Mouse (Mus musculus) brown adipose tissue, adult 24 weeks (tissue): Measurements from ENCODE around the gene Ctrb1. TPM values are rescaled to one million over a fixed set of nuclear protein-coding genes. Genes with fewer than 3 reads are reported as not detected.

ENCODE experiments used
- H3K27ac ChIP-seq: fragments of 200-500 bp; replicated peaks from 2 replicates; pipeline ENCODE4 v1.5.1; 2012; ENCODE audit warnings: low read depth, mild to moderate bottlenecking, low read length
- H3K4me1 ChIP-seq: fragments of 200-500 bp; 2 replicates; pipeline ENCODE4 v1.6.1; 2012; ENCODE audit warnings: low read length, mixed read lengths; ENCODE audit not compliant: control insufficient read depth, insufficient read depth, insufficient read length
- H3K4me3 ChIP-seq: fragments of 200-500 bp; 2 replicates; pipeline ENCODE4 v1.5.1; 2012; ENCODE audit warnings: low read depth, mild to moderate bottlenecking, low read length, moderate library complexity; ENCODE audit not compliant: insufficient read depth
- polyA plus RNA-seq: library from polyadenylated mRNA; stranded (reverse); fragments of >200 nt; gene quantifications from 2 replicates; pipeline ENCODE4 v1.2.4, GENCODE M21; 2012; ENCODE audit not compliant: missing spikeins, insufficient read depth, insufficient read length

The Ctrb1 gene
- polyA plus RNA-seq, 1 experiment: not detected

GRCm38 (mm10) chr8:111709223-111709622, 18.4 kb upstream of the Ctrb1 start:
- Histone ChIP-seq H3K4me1 (no peaks in the 10 kb centered on the region), H3K4me3 (no peak overlapping the region), H3K27ac (no peak overlapping the region)

- no peaks in the 10 kb centered on the region for H3K4me1 ChIP-seq
- no peak overlapping the region for H3K27ac ChIP-seq
- no peak overlapping the region for H3K4me3 ChIP-seq
Measured at GRCm38 (mm10) chr8:111708265-111708664, 17.5 kb upstream of the Ctrb1 start.

GRCm38 (mm10) chr8:111705699-111706098, 14.9 kb upstream of the Ctrb1 start:
- Histone ChIP-seq H3K4me3 (no peak overlapping the region), H3K27ac (no peak overlapping the region), H3K4me1 (no peaks in the 10 kb centered on the region)

- Histone ChIP-seq H3K27ac (no peak overlapping the region), H3K4me1 (no peaks in the 10 kb centered on the region), H3K4me3 (no peak overlapping the region)
Measured at GRCm38 (mm10) chr8:111705222-111705621, 14.4 kb upstream of the Ctrb1 start.

- no peaks in the 10 kb centered on the region for H3K4me1 ChIP-seq
- no peak overlapping the region for H3K27ac ChIP-seq
- H3K4me3 ChIP-seq: no peak overlapping the region
Measured at GRCm38 (mm10) chr8:111704585-111704984, 13.8 kb upstream of the Ctrb1 start.

DNA sequence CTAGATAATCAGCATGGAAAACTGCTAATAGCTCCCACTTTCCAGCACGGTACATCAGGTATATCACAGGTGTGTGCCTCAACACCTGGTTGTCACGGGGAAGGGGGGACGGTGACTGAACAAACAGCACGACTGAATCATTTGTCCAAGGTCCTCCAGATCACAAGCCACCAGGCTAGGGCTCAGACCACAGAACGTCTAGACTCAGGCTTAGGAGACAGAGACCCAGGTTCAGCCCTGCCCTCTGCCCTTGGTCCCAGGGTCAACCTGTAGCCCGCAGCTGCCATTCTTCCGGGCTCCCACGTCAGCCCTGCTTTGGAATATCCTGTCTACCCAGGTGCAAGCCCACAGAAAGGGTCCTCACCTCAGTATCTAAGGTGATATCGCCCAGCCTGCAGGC, 10.6 kb upstream of the Ctrb1 start:
- Histone ChIP-seq H3K4me3 (no peak overlapping the region), H3K27ac (no peak overlapping the region), H3K4me1 (no peaks in the 10 kb centered on the region)

DNA sequence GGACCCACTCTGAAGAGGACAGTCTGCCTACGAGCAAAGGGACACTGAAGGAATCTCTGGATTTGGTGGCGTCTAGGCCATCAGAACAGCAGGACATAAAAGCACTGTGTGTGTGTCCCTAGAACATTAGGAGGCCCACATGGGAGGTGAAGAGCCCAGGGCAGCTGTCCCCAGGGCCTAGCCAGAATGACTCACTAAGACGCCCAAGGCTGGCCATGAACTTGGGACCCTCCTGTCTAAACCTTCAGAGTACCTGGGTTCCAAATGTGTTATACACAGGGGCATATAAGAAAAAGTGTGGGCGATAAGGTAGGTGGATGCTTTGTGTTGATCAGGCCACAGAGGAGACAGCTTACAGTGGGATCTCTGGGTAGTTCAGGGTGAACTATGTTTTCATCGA, 9.9 kb upstream of the Ctrb1 start:
- no peaks in the 10 kb centered on the region for H3K4me1 ChIP-seq
- no peak overlapping the region for H3K4me3 ChIP-seq
- no peak overlapping the region for H3K27ac ChIP-seq

- Histone ChIP-seq H3K4me1 (no peaks in the 10 kb centered on the region), H3K27ac (no peak overlapping the region), H3K4me3 (no peak overlapping the region)
Measured at GRCm38 (mm10) chr8:111700201-111700600, 9.4 kb upstream of the Ctrb1 start.

- no peak overlapping the region for H3K27ac ChIP-seq
Measured at GRCm38 (mm10) chr8:111699035-111699434, 8.2 kb upstream of the Ctrb1 start.

GRCm38 (mm10) chr8:111697655-111698054, 6.8 kb upstream of the Ctrb1 start:
- no peak overlapping the region for H3K27ac ChIP-seq
- H3K4me3 ChIP-seq: no peak overlapping the region
- no peaks in the 10 kb centered on the region for H3K4me1 ChIP-seq

More at GRCm38 (mm10) chr8:111699035-111699434, 8.2 kb upstream of the Ctrb1 start:
- Histone ChIP-seq H3K4me1 (no peaks in the 10 kb centered on the region), H3K4me3 (no peak overlapping the region)

GRCm38 (mm10) chr8:111695441-111695840, 4.6 kb upstream of the Ctrb1 start:
- no peak overlapping the region for H3K27ac ChIP-seq
- H3K4me3 ChIP-seq: no peak overlapping the region
- no peaks in the 10 kb centered on the region for H3K4me1 ChIP-seq

GRCm38 (mm10) chr8:111693261-111693741, 2.5 kb upstream of the Ctrb1 start:
- Histone ChIP-seq H3K4me1 (no peaks in the 10 kb centered on the region), H3K27ac (no peak overlapping the region)

GRCm38 (mm10) chr8:111686881-111687280, 3.9 kb downstream of the Ctrb1 start:
- no peak overlapping the region for H3K27ac ChIP-seq
- H3K4me3 ChIP-seq: no peak overlapping the region
- H3K4me1 ChIP-seq: no peaks in the 10 kb centered on the region

More at GRCm38 (mm10) chr8:111693261-111693741, 2.5 kb upstream of the Ctrb1 start:
- H3K4me3 ChIP-seq: no peak overlapping the region

DNA sequence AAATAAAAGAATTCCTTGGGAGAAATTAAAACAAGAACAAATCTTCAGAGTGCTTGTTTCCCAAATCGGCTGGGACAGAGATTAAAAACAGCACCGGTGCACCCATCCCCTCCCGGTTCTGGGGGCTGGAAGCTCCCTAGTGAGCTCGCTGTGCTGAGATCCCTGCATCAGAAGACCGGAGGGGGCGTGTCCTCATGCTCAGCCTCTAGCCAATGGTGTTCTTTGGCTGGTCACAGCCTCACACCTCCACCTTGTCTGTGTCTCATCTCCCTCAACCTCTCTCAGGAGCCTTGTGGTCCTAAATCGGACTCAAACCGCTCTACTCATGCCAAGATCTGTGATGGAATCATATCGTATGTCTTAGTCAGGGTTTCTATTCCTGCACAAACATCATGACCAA, 8.3 kb downstream of the Ctrb1 start:
- Histone ChIP-seq H3K4me1 (no peaks in the 10 kb centered on the region), H3K27ac (no peak overlapping the region), H3K4me3 (no peak overlapping the region)

GRCm38 (mm10) chr8:111681153-111681552, 9.7 kb downstream of the Ctrb1 start:
- Histone ChIP-seq H3K4me1 (no peaks in the 10 kb centered on the region), H3K4me3 (no peak overlapping the region), H3K27ac (no peak overlapping the region)

GRCm38 (mm10) chr8:111680423-111681028, 10.3 kb downstream of the Ctrb1 start:
- Histone ChIP-seq H3K27ac (no peak overlapping the region), H3K4me3 (no peak overlapping the region), H3K4me1 (no peaks in the 10 kb centered on the region)
